Mouse (Mus musculus): ENCODE measurements around the gene Mad2l2. TPM values are rescaled to one million over a fixed set of nuclear protein-coding genes. Genes with fewer than 3 reads are reported as not detected.
A peak's percentile ranks its signal among the peaks of the same experiment; 100 is the strongest.

Gene Mad2l2
- polyA plus RNA-seq (2014; fragmentation: Nextera tagmentation; extraction: Ambion mirVana): 47.5 and 48.1 TPM in 2 replicates

- Histone ChIP-seq H3K36me3 (ENCODE audit: control insufficient read depth, insufficient read depth, low read length) (no peaks in the 10 kb centered on the region), H3K27ac (ENCODE audit: low read depth) (no peak within 1 kb of the TSS), H3K9me3 (ENCODE audit: control insufficient read depth, low read length) (no peaks in the 10 kb centered on the region), H3K4me2 (ENCODE audit: low read length) (peak within 1 kb of the TSS; percentile 98), H3K4me3 (ENCODE audit: low read depth, low read length) (peak within 1 kb of the TSS; percentile 57), H3K9ac (ENCODE audit: low read length) (peak within 1 kb of the TSS; percentile 59), H3K27me3 (replicated peaks; ENCODE audit: control insufficient read depth, insufficient read depth, low read length) (peaks cover 44% of the 10 kb centered on the region), H3K4me1 (replicated peaks; ENCODE audit: control insufficient read depth, insufficient read depth, low read length) (no peaks in the 10 kb centered on the region)
- peak; percentile 73 for DNase-seq (ENCODE audit: low spot score)
- no peak for ATAC-seq (replicated peaks; ENCODE audit: low FRiP score, low TSS enrichment, low read depth)
- 1% methylated on average over 18 of the region's 18 CpGs for WGBS
Observed at GRCm38 (mm10) chr4:148130133-148130532, at the start of gene Mad2l2. TSS of gene Mad2l2 (plus strand) at chr4:148130384.

GRCm38 (mm10) chr4:148080597-148080973, 49.6 kb upstream of the Mad2l2 start:
- Histone ChIP-seq H3K4me2 (ENCODE audit: low read length) (no peak overlapping the region), H3K4me3 (ENCODE audit: low read depth, low read length) (no peak overlapping the region), H3K9me3 (ENCODE audit: control insufficient read depth, low read length) (no peaks in the 10 kb centered on the region), H3K27me3 (replicated peaks; ENCODE audit: control insufficient read depth, insufficient read depth, low read length) (no peaks in the 10 kb centered on the region), H3K9ac (ENCODE audit: low read length) (no peak overlapping the region), H3K36me3 (ENCODE audit: control insufficient read depth, insufficient read depth, low read length) (peaks cover 12% of the 10 kb centered on the region), H3K4me1 (replicated peaks; ENCODE audit: control insufficient read depth, insufficient read depth, low read length) (peaks cover 12% of the 10 kb centered on the region; the same call in 1 of the 2 replicates), H3K27ac (ENCODE audit: low read depth) (no peak overlapping the region)
- 86% methylated on average over 1 of the region's 1 CpGs for WGBS
- no peak for DNase-seq (ENCODE audit: low spot score)
- no peak for ATAC-seq (replicated peaks; ENCODE audit: low FRiP score, low TSS enrichment, low read depth)

GRCm38 (mm10) chr4:148081201-148081600, 49.0 kb upstream of the Mad2l2 start:
- H3K27me3 ChIP-seq (replicated peaks; ENCODE audit: control insufficient read depth, insufficient read depth, low read length): no peaks in the 10 kb centered on the region
- no peak overlapping the region for H3K27ac ChIP-seq (ENCODE audit: low read depth)
- H3K36me3 ChIP-seq (ENCODE audit: control insufficient read depth, insufficient read depth, low read length): peaks cover 12% of the 10 kb centered on the region
- ATAC-seq (replicated peaks; ENCODE audit: low FRiP score, low TSS enrichment, low read depth) (no peak), DNase-seq (ENCODE audit: low spot score) (no peak)
- 89% methylated on average over 10 of the region's 10 CpGs for WGBS
- H3K4me2 ChIP-seq (ENCODE audit: low read length): no peak overlapping the region
- peaks cover 14% of the 10 kb centered on the region; the same call in 1 of the 2 replicates for H3K4me1 ChIP-seq (replicated peaks; ENCODE audit: control insufficient read depth, insufficient read depth, low read length)
- no peaks in the 10 kb centered on the region for H3K9me3 ChIP-seq (ENCODE audit: control insufficient read depth, low read length)
- H3K4me3 ChIP-seq (ENCODE audit: low read depth, low read length): no peak overlapping the region
- H3K9ac ChIP-seq (ENCODE audit: low read length): no peak overlapping the region

- no peak overlapping the region for H3K4me2 ChIP-seq (ENCODE audit: low read length)
- H3K27ac ChIP-seq (ENCODE audit: low read depth): no peak overlapping the region
- H3K27me3 ChIP-seq (replicated peaks; ENCODE audit: control insufficient read depth, insufficient read depth, low read length): no peaks in the 10 kb centered on the region
- WGBS: 55% methylated on average over 12 of the region's 12 CpGs
- no peak overlapping the region for H3K4me3 ChIP-seq (ENCODE audit: low read depth, low read length)
- ATAC-seq (replicated peaks; ENCODE audit: low FRiP score, low TSS enrichment, low read depth) (no peak; the same call in 1 of the 2 replicates), DNase-seq (ENCODE audit: low spot score) (peak; percentile 68)
- H3K9me3 ChIP-seq (ENCODE audit: control insufficient read depth, low read length): no peaks in the 10 kb centered on the region
- H3K9ac ChIP-seq (ENCODE audit: low read length): no peak overlapping the region
- peaks cover 12% of the 10 kb centered on the region for H3K36me3 ChIP-seq (ENCODE audit: control insufficient read depth, insufficient read depth, low read length)
- peaks cover 21% of the 10 kb centered on the region for H3K4me1 ChIP-seq (replicated peaks; ENCODE audit: control insufficient read depth, insufficient read depth, low read length)
Observed at GRCm38 (mm10) chr4:148082257-148083044, 47.7 kb upstream of the Mad2l2 start.

GRCm38 (mm10) chr4:148083176-148083899, 46.8 kb upstream of the Mad2l2 start:
- Histone ChIP-seq H3K9me3 (ENCODE audit: control insufficient read depth, low read length) (no peaks in the 10 kb centered on the region), H3K4me2 (ENCODE audit: low read length) (no peak overlapping the region), H3K4me3 (ENCODE audit: low read depth, low read length) (no peak overlapping the region), H3K36me3 (ENCODE audit: control insufficient read depth, insufficient read depth, low read length) (peaks cover 12% of the 10 kb centered on the region), H3K27ac (ENCODE audit: low read depth) (no peak overlapping the region), H3K4me1 (replicated peaks; ENCODE audit: control insufficient read depth, insufficient read depth, low read length) (peaks cover 21% of the 10 kb centered on the region), H3K9ac (ENCODE audit: low read length) (no peak overlapping the region), H3K27me3 (replicated peaks; ENCODE audit: control insufficient read depth, insufficient read depth, low read length) (no peaks in the 10 kb centered on the region)
- ATAC-seq (replicated peaks; ENCODE audit: low FRiP score, low TSS enrichment, low read depth): no peak
- 54% methylated on average over 21 of the region's 21 CpGs for WGBS
- no peak for DNase-seq (ENCODE audit: low spot score)

- H3K4me2 ChIP-seq (ENCODE audit: low read length): no peak overlapping the region
- no peak for DNase-seq (ENCODE audit: low spot score)
- peaks cover 21% of the 10 kb centered on the region for H3K4me1 ChIP-seq (replicated peaks; ENCODE audit: control insufficient read depth, insufficient read depth, low read length)
- no peaks in the 10 kb centered on the region for H3K9me3 ChIP-seq (ENCODE audit: control insufficient read depth, low read length)
- no peaks in the 10 kb centered on the region for H3K27me3 ChIP-seq (replicated peaks; ENCODE audit: control insufficient read depth, insufficient read depth, low read length)
- WGBS: 18% methylated on average over 8 of the region's 8 CpGs
- no peak overlapping the region for H3K9ac ChIP-seq (ENCODE audit: low read length)
- no peak for ATAC-seq (replicated peaks; ENCODE audit: low FRiP score, low TSS enrichment, low read depth)
- H3K4me3 ChIP-seq (ENCODE audit: low read depth, low read length): no peak overlapping the region
- H3K27ac ChIP-seq (ENCODE audit: low read depth): no peak overlapping the region
- peaks cover 12% of the 10 kb centered on the region for H3K36me3 ChIP-seq (ENCODE audit: control insufficient read depth, insufficient read depth, low read length)
Observed at GRCm38 (mm10) chr4:148084261-148084714, 45.9 kb upstream of the Mad2l2 start.

- no peak for ATAC-seq (replicated peaks; ENCODE audit: low FRiP score, low TSS enrichment, low read depth)
- Histone ChIP-seq H3K4me1 (replicated peaks; ENCODE audit: control insufficient read depth, insufficient read depth, low read length) (peaks cover 21% of the 10 kb centered on the region), H3K9me3 (ENCODE audit: control insufficient read depth, low read length) (no peaks in the 10 kb centered on the region), H3K36me3 (ENCODE audit: control insufficient read depth, insufficient read depth, low read length) (peaks cover 6% of the 10 kb centered on the region), H3K4me3 (ENCODE audit: low read depth, low read length) (no peak overlapping the region), H3K27me3 (replicated peaks; ENCODE audit: control insufficient read depth, insufficient read depth, low read length) (no peaks in the 10 kb centered on the region), H3K27ac (ENCODE audit: low read depth) (no peak overlapping the region), H3K9ac (ENCODE audit: low read length) (no peak overlapping the region), H3K4me2 (ENCODE audit: low read length) (no peak overlapping the region)
- no peak for DNase-seq (ENCODE audit: low spot score)
- 34% methylated on average over 10 of the region's 10 CpGs for WGBS
Observed at GRCm38 (mm10) chr4:148085131-148085906, 44.9 kb upstream of the Mad2l2 start.

- Histone ChIP-seq H3K36me3 (ENCODE audit: control insufficient read depth, insufficient read depth, low read length) (0 out of 2 replicates have a peak, but pooled peaks cover 3% of the 10 kb centered on the region), H3K9me3 (ENCODE audit: control insufficient read depth, low read length) (no peaks in the 10 kb centered on the region), H3K4me1 (replicated peaks; ENCODE audit: control insufficient read depth, insufficient read depth, low read length) (peaks cover 21% of the 10 kb centered on the region), H3K27me3 (replicated peaks; ENCODE audit: control insufficient read depth, insufficient read depth, low read length) (no peaks in the 10 kb centered on the region), H3K4me3 (ENCODE audit: low read depth, low read length) (no peak overlapping the region), H3K4me2 (ENCODE audit: low read length) (no peak overlapping the region), H3K27ac (ENCODE audit: low read depth) (no peak overlapping the region), H3K9ac (ENCODE audit: low read length) (no peak overlapping the region)
- ATAC-seq (replicated peaks; ENCODE audit: low FRiP score, low TSS enrichment, low read depth) (no peak), DNase-seq (ENCODE audit: low spot score) (no peak)
- 69% methylated on average over 3 of the region's 3 CpGs for WGBS
Observed at GRCm38 (mm10) chr4:148085907-148086305, 44.3 kb upstream of the Mad2l2 start.
